Mouse (Mus musculus): ENCODE measurements around the gene Olfr730. TPM values are rescaled to one million over a fixed set of nuclear protein-coding genes. Genes with fewer than 3 reads are reported as not detected.

Gene Olfr730
- not detected in 2 replicates for polyA plus RNA-seq (2015; fragmentation: Nextera tagmentation; extraction: Ambion mirVana)

GRCm38 (mm10) chr14:50188098-50188497 lies at the start of gene Olfr730:
Gene Olfr730, minus strand, starts transcription at chr14:50188198.
- H3K4me2 ChIP-seq (ENCODE audit: low read depth, low read length), result no peak within 1 kb of the TSS
- no peak within 1 kb of the TSS for H3K27ac ChIP-seq (ENCODE audit: low read length)
- no peaks in the 10 kb centered on the region for H3K9me3 ChIP-seq (ENCODE audit: control insufficient read depth, low read length)
- no peaks in the 10 kb centered on the region for H3K4me1 ChIP-seq (replicated peaks; ENCODE audit: control insufficient read depth, insufficient read depth, low read length)
- no peaks in the 10 kb centered on the region for H3K27me3 ChIP-seq (ENCODE audit: control insufficient read depth, insufficient read depth, low read depth, low read length)
- H3K36me3 ChIP-seq (ENCODE audit: control insufficient read depth, insufficient read depth, low read length), result no peaks in the 10 kb centered on the region
- no peak for ATAC-seq (ENCODE audit: low read depth)
- H3K9ac ChIP-seq (ENCODE audit: low read length), result no peak within 1 kb of the TSS
- 39% methylated on average over 1 of the region's 1 CpGs for WGBS
- no peak within 1 kb of the TSS for H3K4me3 ChIP-seq (ENCODE audit: low read length)

GRCm38 (mm10) chr14:50152810-50153209 lies 35.2 kb downstream of the Olfr730 start, which contains the start of gene Olfr729:
Gene Olfr729, minus strand, starts transcription at chr14:50152910.
- no peak within 1 kb of the TSS for H3K4me2 ChIP-seq (ENCODE audit: low read depth, low read length)
- ATAC-seq (ENCODE audit: low read depth), result no peak
- no peaks in the 10 kb centered on the region for H3K36me3 ChIP-seq (ENCODE audit: control insufficient read depth, insufficient read depth, low read length)
- H3K9me3 ChIP-seq (ENCODE audit: control insufficient read depth, low read length), result no peaks in the 10 kb centered on the region
- H3K27me3 ChIP-seq (ENCODE audit: control insufficient read depth, insufficient read depth, low read depth, low read length), result no peaks in the 10 kb centered on the region
- H3K27ac ChIP-seq (ENCODE audit: low read length), result no peak within 1 kb of the TSS
- H3K9ac ChIP-seq (ENCODE audit: low read length), result no peak within 1 kb of the TSS
- H3K4me1 ChIP-seq (replicated peaks; ENCODE audit: control insufficient read depth, insufficient read depth, low read length), result no peaks in the 10 kb centered on the region
- H3K4me3 ChIP-seq (ENCODE audit: low read length), result no peak within 1 kb of the TSS

DNA sequence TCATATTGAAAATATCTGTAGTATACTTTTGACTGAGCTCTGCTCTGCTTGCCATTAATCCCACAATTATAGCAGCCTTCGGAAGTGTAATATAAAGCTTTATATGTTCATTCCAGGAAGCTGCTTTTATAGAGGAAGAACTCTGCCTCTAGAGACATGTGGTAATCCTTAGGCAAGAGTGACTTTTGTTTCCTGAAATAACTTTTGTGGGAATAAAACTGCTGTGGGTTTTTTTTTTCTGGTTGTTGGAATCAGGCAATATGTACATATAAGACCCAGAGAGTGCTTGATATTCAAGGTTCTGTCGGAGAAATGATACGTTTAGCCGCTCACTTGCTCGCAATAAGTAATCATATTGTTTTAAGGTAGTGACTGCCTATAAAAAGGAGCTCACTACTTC lies 45.4 kb downstream of the Olfr730 start, which contains the start of gene Olfr728:
Gene Olfr728 (minus strand): TSS at position 101 of the 400 bp plus-strand sequence.
- H3K4me1 ChIP-seq (replicated peaks; ENCODE audit: control insufficient read depth, insufficient read depth, low read length), result no peaks in the 10 kb centered on the region
- H3K9ac ChIP-seq (ENCODE audit: low read length), result no peak within 1 kb of the TSS
- no peak within 1 kb of the TSS for H3K4me2 ChIP-seq (ENCODE audit: low read depth, low read length)
- H3K36me3 ChIP-seq (ENCODE audit: control insufficient read depth, insufficient read depth, low read length), result no peaks in the 10 kb centered on the region
- H3K4me3 ChIP-seq (ENCODE audit: low read length), result no peak within 1 kb of the TSS
- H3K27me3 ChIP-seq (ENCODE audit: control insufficient read depth, insufficient read depth, low read depth, low read length), result no peaks in the 10 kb centered on the region
- H3K27ac ChIP-seq (ENCODE audit: low read length), result no peak within 1 kb of the TSS
- ATAC-seq (ENCODE audit: low read depth), result no peak
- WGBS, result 88% methylated on average over 5 of the region's 5 CpGs
- H3K9me3 ChIP-seq (ENCODE audit: control insufficient read depth, low read length), result no peaks in the 10 kb centered on the region

Other genes with a start within 250 kb of the Olfr730 start
- gene Olfr724, start 224.9 kb downstream of the Olfr730 start, polyA plus RNA-seq (2015; fragmentation: Nextera tagmentation; extraction: Ambion mirVana), result not detected in 2 replicates
- not detected in 2 replicates for gene Olfr725, start 147.8 kb downstream of the Olfr730 start, polyA plus RNA-seq (2015; fragmentation: Nextera tagmentation; extraction: Ambion mirVana)
- gene Olfr726, start 97.2 kb downstream of the Olfr730 start, polyA plus RNA-seq (2015; fragmentation: Nextera tagmentation; extraction: Ambion mirVana), result not detected in 2 replicates
- gene Olfr727, start 65.0 kb downstream of the Olfr730 start, polyA plus RNA-seq (2015; fragmentation: Nextera tagmentation; extraction: Ambion mirVana), result not detected in 2 replicates
- not detected in 2 replicates for gene Olfr728, start 45.5 kb downstream of the Olfr730 start, polyA plus RNA-seq (2015; fragmentation: Nextera tagmentation; extraction: Ambion mirVana)
- gene Olfr729, start 35.3 kb downstream of the Olfr730 start, polyA plus RNA-seq (2015; fragmentation: Nextera tagmentation; extraction: Ambion mirVana), result not detected in 2 replicates
- not detected in 2 replicates for gene Olfr731, start 53.7 kb upstream of the Olfr730 start, polyA plus RNA-seq (2015; fragmentation: Nextera tagmentation; extraction: Ambion mirVana)
- not detected in 2 replicates for gene Olfr732, start 96.0 kb upstream of the Olfr730 start, polyA plus RNA-seq (2015; fragmentation: Nextera tagmentation; extraction: Ambion mirVana)
- not detected in 2 replicates for gene Olfr733, start 113.3 kb upstream of the Olfr730 start, polyA plus RNA-seq (2015; fragmentation: Nextera tagmentation; extraction: Ambion mirVana)
- not detected in 2 replicates for gene Olfr734, start 138.6 kb upstream of the Olfr730 start, polyA plus RNA-seq (2015; fragmentation: Nextera tagmentation; extraction: Ambion mirVana)
- not detected in 2 replicates for gene Olfr735, start 160.7 kb upstream of the Olfr730 start, polyA plus RNA-seq (2015; fragmentation: Nextera tagmentation; extraction: Ambion mirVana)
- not detected in 2 replicates for gene Tlr11, start 169.7 kb upstream of the Olfr730 start, polyA plus RNA-seq (2015; fragmentation: Nextera tagmentation; extraction: Ambion mirVana)
- not detected in 2 replicates for gene Olfr736, start 193.0 kb upstream of the Olfr730 start, polyA plus RNA-seq (2015; fragmentation: Nextera tagmentation; extraction: Ambion mirVana)
- not detected in 2 replicates for gene Olfr738, start 219.4 kb upstream of the Olfr730 start, polyA plus RNA-seq (2015; fragmentation: Nextera tagmentation; extraction: Ambion mirVana)
- gene Olfr739, start 230.4 kb upstream of the Olfr730 start, polyA plus RNA-seq (2015; fragmentation: Nextera tagmentation; extraction: Ambion mirVana), result not detected in 2 replicates